8 mouse cellular contexts compared by ENCODE assay signal in genomic region chr12:79969346-79970226, GRCm38 (mm10).
DNase-seq lines count a peak whose midpoint lies in the region; ATAC-seq and TF ChIP-seq lines count a peak whose summit lies in the region.
"Had no signal": no experiment of that assay in that cellular context is flagged by ENCODE, and none has a peak within 500 bp of the region (broad histone marks: within the 10 kb centered on the region; RNA-seq: fewer than 3 reads in every experiment).

No protein-coding gene starts in this region.

- no peak overlapping the region for H3K4me2 ChIP-seq in forebrain, postnatal 0 days (ENCODE audit: low read depth)

- no peak for TF ChIP-seq POLR2A in testis, adult 2 months (IDR thresholded peaks at IDR 0.05; ENCODE audit: control insufficient read depth, low read depth, low read length)

- no peaks in the 10 kb centered on the region for H3K27me3 ChIP-seq in testis, adult 2 months (ENCODE audit: control insufficient read depth, insufficient read depth, low read length)
- H3K27me3 ChIP-seq in forebrain, postnatal 0 days (ENCODE audit: insufficient read depth, low read length) = no peaks in the 10 kb centered on the region

- peaks cover 10% of the 10 kb centered on the region for H3K4me1 ChIP-seq in testis, adult 2 months (ENCODE audit: control insufficient read depth, insufficient read depth, low read length)
- peaks cover 10% of the 10 kb centered on the region for H3K4me1 ChIP-seq in forebrain, postnatal 0 days (ENCODE audit: insufficient read depth)

- no peak for TF ChIP-seq CTCF in testis, adult 2 months (IDR thresholded peaks at IDR 0.05; ENCODE audit: control insufficient read depth, insufficient read depth, insufficient replicate concordance, low read depth, low read length)
- peak; percentile 48 for TF ChIP-seq CTCF in forebrain, postnatal 0 days (IDR thresholded peaks at IDR 0.05; ENCODE audit: low read depth)

- H3K27ac ChIP-seq in testis, adult 2 months (ENCODE audit: control insufficient read depth, insufficient read depth, low read depth, low read length) = peak overlapping the region; percentile 71
- peak overlapping the region; percentile 73 for H3K27ac ChIP-seq in forebrain, postnatal 0 days (ENCODE audit: low read depth, low read length)
- H3K27ac ChIP-seq: macrophage had no signal

- H3K4me3 ChIP-seq in testis, adult 2 months (ENCODE audit: control insufficient read depth, low read depth, low read length) = no peak overlapping the region
- H3K4me3 ChIP-seq in forebrain, postnatal 0 days (ENCODE audit: low read depth, low read length) = no peak overlapping the region

- H3K36me3 ChIP-seq in testis, adult 2 months (ENCODE audit: control insufficient read depth, insufficient read depth, low read length) = no peaks in the 10 kb centered on the region
- no peaks in the 10 kb centered on the region for H3K36me3 ChIP-seq in forebrain, postnatal 0 days (ENCODE audit: insufficient read depth)

- H3K9me3 ChIP-seq in forebrain, postnatal 0 days (ENCODE audit: low read length) = no peaks in the 10 kb centered on the region

- 57% methylated on average over 3 of the region's 3 CpGs for WGBS in forebrain, postnatal 0 days

- peak; percentile 47 for ATAC-seq in forebrain, postnatal 0 days

- 0 out of 2 replicates have a peak overlapping the region, but pooled peaks have one; percentile 1 for H3K9ac ChIP-seq in forebrain, postnatal 0 days

- no peak for DNase-seq in testis, postnatal 10 days (ENCODE audit: low spot score)
- peak; percentile 75 for DNase-seq in forebrain, postnatal 0 days
- peak; percentile 68 for DNase-seq in kidney, adult 18-20 months
- DNase-seq in lung, postnatal 14 days = peak; percentile 60
- no peak for DNase-seq in natural killer cell, adult 2 months (ENCODE audit: low spot score in 2 of 2)
- no peak for DNase-seq in testis, postnatal 14 days (ENCODE audit: low spot score)

Comparison
In these comparisons a context has a peak if more than half of its experiments do, and no peak if none do; other contexts are left out.
1. DNase-seq: peak in forebrain, postnatal 0 days (single experiment), kidney, adult 18-20 months (single experiment) and lung, postnatal 14 days (single experiment); none in testis, postnatal 10 days (single experiment), natural killer cell, adult 2 months (0 of 2) and testis, postnatal 14 days (single experiment).